Mouse (Mus musculus) neural tube, embryonic 11.5 days (tissue): ENCODE data around the gene Nuak2. TPM values are rescaled to one million over a fixed set of nuclear protein-coding genes. Genes with fewer than 3 reads are reported as not detected.

Experiments
- ATAC-seq: fragments of 200-750 bp; cut with Nextera tagmentation; 2 replicates; pipeline ENCODE4 v1.8.0; 2017; ENCODE audit warnings: moderate number of reproducible peaks, mild to moderate bottlenecking, moderate TSS enrichment, moderate library complexity; ENCODE audit not compliant: insufficient read depth, low FRiP score, low TSS enrichment
- DNase-seq: peaks from one replicate; pipeline ENCODE4 v3.0.0-alpha.2; 2015; ENCODE audit warnings: low spot score
- H3K27ac ChIP-seq: fragments of 300-500 bp; sonication (generic); 2 replicates; pipeline ENCODE4 v1.5.1; 2014; ENCODE audit warnings: low read depth, mild to moderate bottlenecking, low read length
- H3K27me3 ChIP-seq: fragments of 300-500 bp; sonication (generic); 2 replicates; pipeline ENCODE4 v1.6.1; 2014; ENCODE audit warnings: mild to moderate bottlenecking, low read length, mixed read lengths; ENCODE audit not compliant: control insufficient read depth, insufficient read depth
- H3K36me3 ChIP-seq: fragments of 300-500 bp; sonication (generic); 2 replicates; pipeline ENCODE4 v1.6.1; 2014; ENCODE audit warnings: mild to moderate bottlenecking, low read length, moderate library complexity, mixed read lengths; ENCODE audit not compliant: control insufficient read depth, insufficient read depth
- H3K4me1 ChIP-seq: fragments of 300-500 bp; sonication (generic); 2 replicates; pipeline ENCODE4 v1.6.1; 2014; ENCODE audit warnings: low read length, mixed read lengths; ENCODE audit not compliant: control insufficient read depth, insufficient read depth
- H3K4me2 ChIP-seq: fragments of 300-500 bp; sonication (generic); 2 replicates; pipeline ENCODE4 v1.6.1; 2014; ENCODE audit warnings: low read depth, mild to moderate bottlenecking, moderate library complexity
- H3K4me3 ChIP-seq: fragments of 300-500 bp; sonication (generic); 2 replicates; pipeline ENCODE4 v1.5.1; 2014; ENCODE audit warnings: low read depth, low read length
- H3K9ac ChIP-seq: fragments of 300-500 bp; sonication (generic); 2 replicates; pipeline ENCODE4 v1.6.1; 2014; ENCODE audit warnings: mild to moderate bottlenecking, low read length
- H3K9me3 ChIP-seq: fragments of 300-500 bp; sonication (generic); 2 replicates; pipeline ENCODE4 v1.6.1; 2016; ENCODE audit warnings: low read length; ENCODE audit not compliant: control insufficient read depth
- whole genome bisulfite sequencing: fragments of 180-500 bp; shearing (Covaris S2); extraction: QIAGEN DNeasy Blood & Tissue Kit; methylation state at CpG from one replicate; pipeline ENCODE4 v1.1.7; 2014; 5-methylcytosine and 5-hydroxymethylcytosine counted together
- polyA plus RNA-seq: library from polyadenylated mRNA; unstranded; fragments of >200 nt; fragmentation: Nextera tagmentation; extraction: Ambion mirVana; gene quantifications from 2 replicates; pipeline ENCODE4 v1.2.1, GENCODE M21; 2014

Nuak2 gene
- polyA plus RNA-seq, 1 experiment from 2014 or later, result 24.4 TPM

- no peak overlapping the region for H3K9ac ChIP-seq
- DNase-seq, result no peak
- peak; percentile 41; the same call in 1 of the 2 replicates for ATAC-seq
- no peak overlapping the region for H3K4me2 ChIP-seq
- no peak overlapping the region; the same call in 1 of the 2 replicates for H3K27ac ChIP-seq
- H3K9me3 ChIP-seq, result no peaks in the 10 kb centered on the region
- no peaks in the 10 kb centered on the region for H3K27me3 ChIP-seq
- WGBS, result 25% methylated on average over 4 of the region's 4 CpGs
- H3K36me3 ChIP-seq, result no peaks in the 10 kb centered on the region
- no peak overlapping the region for H3K4me3 ChIP-seq
- peaks cover 19% of the 10 kb centered on the region for H3K4me1 ChIP-seq
Measured at GRCm38 (mm10) chr1:132291706-132292105, 24.2 kb upstream of the Nuak2 start.

- ATAC-seq, result no peak
- Histone ChIP-seq H3K27me3 (no peaks in the 10 kb centered on the region; the same call in 1 of the 2 replicates), H3K36me3 (no peaks in the 10 kb centered on the region), H3K4me1 (peaks cover 19% of the 10 kb centered on the region), H3K9me3 (no peaks in the 10 kb centered on the region), H3K9ac (no peak overlapping the region), H3K4me2 (no peak overlapping the region), H3K27ac (no peak overlapping the region), H3K4me3 (no peak overlapping the region)
- 34% methylated on average over 21 of the region's 21 CpGs for WGBS
- DNase-seq, result no peak
Measured at GRCm38 (mm10) chr1:132292318-132293129, 23.4 kb upstream of the Nuak2 start.

- Histone ChIP-seq H3K4me3 (no peak overlapping the region), H3K9ac (no peak overlapping the region), H3K36me3 (no peaks in the 10 kb centered on the region), H3K27ac (no peak overlapping the region), H3K27me3 (peaks cover 11% of the 10 kb centered on the region), H3K4me1 (peaks cover 24% of the 10 kb centered on the region), H3K4me2 (no peak overlapping the region), H3K9me3 (no peaks in the 10 kb centered on the region)
- ATAC-seq (no peak), DNase-seq (no peak)
- WGBS, result 72% methylated on average over 7 of the region's 7 CpGs
Measured at GRCm38 (mm10) chr1:132295506-132295905, 20.4 kb upstream of the Nuak2 start.

GRCm38 (mm10) chr1:132296051-132296450 is 19.9 kb upstream of the Nuak2 start:
- Histone ChIP-seq H3K4me2 (no peak overlapping the region), H3K9ac (no peak overlapping the region), H3K27me3 (peaks cover 11% of the 10 kb centered on the region)

GRCm38 (mm10) chr1:132298425-132298800 is 17.5 kb upstream of the Nuak2 start, which contains the start of gene Klhdc8a:
Gene Klhdc8a, plus strand, starts transcription at chr1:132298626.
- Histone ChIP-seq H3K27me3 (peaks cover 11% of the 10 kb centered on the region), H3K4me2 (peak within 1 kb of the TSS; percentile 99), H3K9ac (peak within 1 kb of the TSS; percentile 67), H3K36me3 (no peaks in the 10 kb centered on the region), H3K9me3 (no peaks in the 10 kb centered on the region), H3K4me1 (peaks cover 5% of the 10 kb centered on the region), H3K4me3 (peak within 1 kb of the TSS; percentile 58), H3K27ac (no peak within 1 kb of the TSS)
- ATAC-seq (peak; percentile 63; the same call in 1 of the 2 replicates), DNase-seq (peak; percentile 59)
- under 1% methylated on average over 28 of the region's 28 CpGs for WGBS

More at GRCm38 (mm10) chr1:132296051-132296450, 19.9 kb upstream of the Nuak2 start:
- Histone ChIP-seq H3K9me3 (no peaks in the 10 kb centered on the region), H3K36me3 (no peaks in the 10 kb centered on the region), H3K27ac (no peak overlapping the region), H3K4me3 (no peak overlapping the region), H3K4me1 (peaks cover 23% of the 10 kb centered on the region)
- 77% methylated on average over 3 of the region's 3 CpGs for WGBS
- DNase-seq, result no peak
- ATAC-seq, result no peak

GRCm38 (mm10) chr1:132298801-132299464 is 17.0 kb upstream of the Nuak2 start:
- whole genome bisulfite sequencing, result 1% methylated on average over 54 of the region's 71 CpGs
- Histone ChIP-seq H3K9me3 (no peaks in the 10 kb centered on the region), H3K4me3 (peak overlapping the region; percentile 58), H3K9ac (peak overlapping the region; percentile 67), H3K27ac (no peak overlapping the region), H3K27me3 (peaks cover 11% of the 10 kb centered on the region), H3K36me3 (no peaks in the 10 kb centered on the region), H3K4me1 (peaks cover 5% of the 10 kb centered on the region), H3K4me2 (peak overlapping the region; percentile 99)
- DNase-seq (peak; percentile 56), ATAC-seq (peak; percentile 69; the same call in 1 of the 2 replicates)

GRCm38 (mm10) chr1:132299744-132300143 is 16.2 kb upstream of the Nuak2 start:
- Histone ChIP-seq H3K9ac (no peak overlapping the region; the same call in 1 of the 2 replicates), H3K36me3 (no peaks in the 10 kb centered on the region), H3K27ac (no peak overlapping the region), H3K4me2 (no peak overlapping the region; the same call in 1 of the 2 replicates), H3K4me1 (peaks cover 9% of the 10 kb centered on the region), H3K4me3 (peak overlapping the region; percentile 58; the same call in 1 of the 2 replicates), H3K9me3 (no peaks in the 10 kb centered on the region), H3K27me3 (peaks cover 11% of the 10 kb centered on the region)
- DNase-seq (no peak), ATAC-seq (no peak)
- 80% methylated on average over 5 of the region's 5 CpGs for WGBS

GRCm38 (mm10) chr1:132301242-132301641 is 14.7 kb upstream of the Nuak2 start:
- H3K36me3 ChIP-seq, result no peaks in the 10 kb centered on the region
- peaks cover 11% of the 10 kb centered on the region for H3K27me3 ChIP-seq
- H3K9me3 ChIP-seq, result no peaks in the 10 kb centered on the region
- DNase-seq, result no peak
- no peak overlapping the region for H3K4me3 ChIP-seq
- peaks cover 15% of the 10 kb centered on the region for H3K4me1 ChIP-seq
- WGBS, result 87% methylated on average over 5 of the region's 5 CpGs
- no peak overlapping the region for H3K4me2 ChIP-seq
- no peak overlapping the region for H3K27ac ChIP-seq
- H3K9ac ChIP-seq, result no peak overlapping the region
- no peak for ATAC-seq
